Mouse (Mus musculus) lung, adult 2 months (tissue): ENCODE measurements around the gene Rftn2. TPM values are rescaled to one million over a fixed set of nuclear protein-coding genes. Genes with fewer than 3 reads are reported as not detected.

Experiments
- DNase-seq: peaks from one replicate; pipeline ENCODE4 v3.0.0; 2022
- H3K4me1 ChIP-seq: fragments of 200-500 bp; 2 replicates; pipeline ENCODE4 v1.6.1; 2011; ENCODE audit warnings: low read length; ENCODE audit not compliant: control insufficient read depth, insufficient read depth
- H3K4me3 ChIP-seq: fragments of 200-500 bp; replicated peaks from 2 replicates; pipeline ENCODE3; 2011; ENCODE audit warnings: low read depth, mild to moderate bottlenecking, control low read depth, low read length; ENCODE audit errors: extremely low read depth
- CTCF ChIP-seq: fragments of 200-500 bp; IDR thresholded peaks from 2 replicates; pipeline ENCODE4 v1.5.1; 2011; ENCODE audit warnings: mild to moderate bottlenecking, low read length, control low read depth; ENCODE audit not compliant: insufficient read depth
- POLR2A ChIP-seq: fragments of 200-500 bp; IDR thresholded peaks from 2 replicates; pipeline ENCODE4 v1.6.1; 2011; ENCODE audit warnings: low read depth, mild to moderate bottlenecking, control low read depth, low read length, borderline replicate concordance; ENCODE audit errors: extremely low read depth
- WGBS: fragments of 180-500 bp; shearing (Covaris S2); methylation state at CpG from one replicate; pipeline ENCODE4 v1.1.7; 2018; 5-methylcytosine and 5-hydroxymethylcytosine counted together
- polyA plus RNA-seq: library from polyadenylated mRNA; depleted of rRNA; stranded (reverse); fragments of >200 nt; gene quantifications from 2 replicates; pipeline ENCODE4 v1.2.3, GENCODE M21; 2012

Rftn2 gene
- polyA plus RNA-seq, 1 experiment: 10.9 TPM

DNA sequence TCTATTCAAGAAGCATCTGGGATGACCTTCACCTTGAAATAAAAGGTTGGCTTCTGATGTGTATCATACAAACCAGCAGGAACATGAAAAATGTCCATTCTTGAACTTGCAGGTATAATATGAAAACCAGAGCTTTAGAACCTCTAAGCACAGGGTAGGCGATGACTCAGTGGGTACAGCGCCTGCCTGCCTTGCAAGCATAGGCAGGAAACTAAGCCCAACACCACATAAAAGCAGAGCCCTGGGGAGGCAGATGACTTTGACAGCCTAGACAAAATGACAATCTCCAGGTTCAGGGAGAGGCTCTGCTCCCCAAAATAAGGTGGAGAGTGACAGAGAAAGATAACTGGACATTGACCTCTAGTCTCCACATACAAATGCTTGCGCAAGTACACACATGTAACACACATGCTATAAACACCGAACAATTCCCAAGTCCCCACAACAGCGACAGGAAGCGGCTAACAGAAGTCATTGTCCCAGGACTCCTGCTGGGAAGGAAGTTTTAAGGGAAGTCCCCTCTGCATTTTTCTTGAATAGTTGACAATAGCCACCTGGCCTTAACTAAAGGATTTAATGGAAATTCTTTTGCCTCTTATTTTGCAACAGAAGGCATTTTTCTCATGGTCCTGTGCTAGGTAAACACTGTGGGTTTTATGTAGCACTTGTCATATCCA is 30.1 kb downstream of the Rftn2 start:
- DNase-seq: no peak
- no peak overlapping the region for H3K4me3 ChIP-seq
- WGBS: 38% methylated on average over 6 of the region's 6 CpGs
- TF ChIP-seq POLR2A: no peak
- no peak for TF ChIP-seq CTCF
- H3K4me1 ChIP-seq: 0 out of 2 replicates have a peak, but pooled peaks cover 2% of the 10 kb centered on the region

DNA sequence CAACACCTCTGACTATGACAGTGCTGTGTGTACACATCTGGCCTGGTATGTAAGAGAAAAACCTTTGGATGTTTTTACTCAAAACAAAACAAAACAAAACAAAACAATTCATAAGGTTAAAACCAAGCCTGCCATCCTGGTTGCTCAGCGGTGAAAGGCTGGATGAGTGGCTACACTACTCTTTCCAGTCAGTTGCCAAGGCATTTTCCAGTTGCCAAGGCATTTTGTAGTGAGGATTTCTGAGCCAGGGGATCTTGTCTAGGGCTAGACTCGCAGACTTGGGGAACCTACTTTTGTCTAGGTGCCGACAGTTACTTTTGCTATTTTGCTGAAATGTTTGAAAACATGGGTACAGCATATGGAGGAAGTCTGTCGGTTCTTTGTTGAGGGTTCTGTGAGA is 31.6 kb downstream of the Rftn2 start:
- 82% methylated on average over 4 of the region's 4 CpGs for WGBS
- Histone ChIP-seq H3K4me1 (0 out of 2 replicates have a peak, but pooled peaks cover 2% of the 10 kb centered on the region), H3K4me3 (no peak overlapping the region)
- no peak for DNase-seq
- TF ChIP-seq POLR2A (no peak), CTCF (no peak)

DNA sequence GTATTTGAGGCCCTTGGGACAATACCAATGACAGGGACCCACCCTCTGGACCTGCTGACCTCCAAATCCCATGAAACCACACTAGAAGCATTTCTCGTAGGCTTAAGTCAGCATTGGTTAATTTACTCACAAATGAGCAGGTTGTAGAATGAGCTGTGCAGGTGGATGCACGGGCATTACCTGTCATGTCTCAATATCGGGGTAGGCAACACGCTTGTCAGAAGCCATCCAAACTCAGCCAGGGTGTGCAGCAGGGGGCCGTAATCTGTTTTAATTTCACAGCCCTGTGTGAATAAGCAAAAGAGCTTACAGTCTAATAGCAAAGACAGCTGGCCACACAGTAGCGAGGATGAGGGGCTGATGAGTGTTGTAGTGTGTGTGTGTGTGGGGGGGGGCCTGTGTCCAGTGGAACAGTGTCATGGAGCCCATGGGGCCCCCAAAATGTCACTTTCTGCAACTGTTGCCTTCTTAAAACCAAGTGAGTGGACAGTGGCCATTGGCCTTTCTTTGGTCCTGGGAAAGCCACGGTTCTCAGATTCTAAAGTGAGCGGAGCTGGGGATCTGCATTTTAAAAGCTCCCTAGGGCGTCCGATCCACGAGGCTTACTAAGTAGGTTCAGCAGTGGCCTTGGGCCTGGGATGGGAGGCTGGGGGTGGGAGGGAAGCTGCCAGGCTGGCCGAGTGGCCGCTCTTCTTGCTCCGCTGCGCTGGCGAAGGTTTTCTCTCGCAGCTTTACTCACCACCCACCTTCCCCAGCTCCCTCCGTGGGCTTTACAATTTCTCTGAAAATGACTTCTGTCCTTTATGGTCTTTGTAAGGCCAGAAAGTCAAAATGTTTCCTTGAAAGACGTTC is 32.3 kb downstream of the Rftn2 start:
- H3K4me3 ChIP-seq: no peak overlapping the region
- WGBS: 84% methylated on average over 19 of the region's 19 CpGs
- H3K4me1 ChIP-seq: 0 out of 2 replicates have a peak, but pooled peaks cover 2% of the 10 kb centered on the region
- no peak for TF ChIP-seq POLR2A
- no peak for TF ChIP-seq CTCF
- no peak for DNase-seq

GRCm38 (mm10) chr1:55193316-55193715 is 33.3 kb downstream of the Rftn2 start:
- Histone ChIP-seq H3K4me1 (0 out of 2 replicates have a peak, but pooled peaks cover 2% of the 10 kb centered on the region), H3K4me3 (no peak overlapping the region)
- DNase-seq: peak; percentile 42
- TF ChIP-seq POLR2A: no peak
- TF ChIP-seq CTCF: no peak
- WGBS: 28% methylated on average over 2 of the region's 2 CpGs

GRCm38 (mm10) chr1:55192824-55193223 is 33.8 kb downstream of the Rftn2 start:
- Histone ChIP-seq H3K4me1 (0 out of 2 replicates have a peak, but pooled peaks cover 2% of the 10 kb centered on the region), H3K4me3 (no peak overlapping the region)
- peak; percentile 29 for DNase-seq
- 34% methylated on average over 3 of the region's 3 CpGs for WGBS
- TF ChIP-seq POLR2A (no peak), CTCF (peak; percentile 41; the same call in 1 of the 2 replicates)

- no peak for DNase-seq
- WGBS: 20% methylated on average over 8 of the region's 8 CpGs
- Histone ChIP-seq H3K4me3 (no peak overlapping the region), H3K4me1 (0 out of 2 replicates have a peak, but pooled peaks cover 2% of the 10 kb centered on the region)
- TF ChIP-seq CTCF (no peak), POLR2A (no peak)
These were observed 34.6 kb downstream of the Rftn2 start for GRCm38 (mm10) chr1:55192015-55192414.

DNA sequence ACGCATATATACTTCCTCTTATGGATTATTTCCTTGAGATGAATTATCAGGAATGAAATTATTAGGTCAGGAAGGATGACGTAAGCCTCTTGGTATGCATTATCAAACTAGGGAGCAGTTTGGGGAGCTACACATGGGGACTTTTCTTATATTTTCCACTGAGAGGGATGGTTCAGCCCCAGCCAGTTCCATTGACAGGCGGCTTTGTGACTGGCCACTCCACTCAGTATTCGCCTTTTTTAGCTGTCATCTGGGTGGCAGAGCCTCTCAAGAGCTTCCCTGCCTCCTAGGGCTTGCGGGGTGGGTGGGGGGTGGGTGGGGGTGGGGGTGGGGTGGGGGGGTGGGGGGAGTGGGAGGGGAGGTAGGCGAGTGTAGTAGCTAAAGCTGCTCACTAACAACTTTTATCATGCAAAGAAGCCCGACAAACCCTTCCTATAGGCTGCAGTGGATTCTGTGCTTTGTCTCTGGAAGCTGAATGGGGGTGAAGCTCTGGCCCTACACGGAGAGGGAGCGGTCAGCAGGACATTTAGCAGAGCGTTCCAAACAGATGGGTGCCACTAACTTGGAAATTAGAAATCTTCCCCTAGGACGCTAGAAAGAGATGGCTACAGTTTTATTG is 39.9 kb downstream of the Rftn2 start:
- Histone ChIP-seq H3K4me3 (no peak overlapping the region), H3K4me1 (no peaks in the 10 kb centered on the region)
- no peak for DNase-seq
- TF ChIP-seq CTCF (no peak), POLR2A (no peak)
- WGBS: 46% methylated on average over 11 of the region's 11 CpGs

DNA sequence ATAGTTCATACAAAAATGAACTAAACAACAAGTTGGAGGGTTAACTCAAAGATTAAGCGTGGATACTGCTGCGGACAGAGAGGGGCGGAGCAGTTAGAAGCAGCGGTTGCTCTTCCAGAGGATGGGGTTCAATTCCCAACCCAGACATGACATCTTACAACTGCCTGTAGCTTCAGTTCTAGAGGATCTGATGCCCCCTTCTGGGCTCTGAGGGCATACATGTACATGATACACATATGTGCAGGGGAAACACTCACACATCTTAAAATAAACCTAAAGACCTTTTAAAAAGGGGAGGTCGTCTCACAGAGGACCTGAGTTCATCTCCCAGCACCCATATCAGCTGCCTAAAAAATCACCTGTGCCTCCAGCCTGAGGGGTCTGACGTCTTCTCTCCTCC is 40.9 kb downstream of the Rftn2 start:
- Histone ChIP-seq H3K4me1 (no peaks in the 10 kb centered on the region), H3K4me3 (no peak overlapping the region)
- WGBS: 88% methylated on average over 6 of the region's 6 CpGs
- no peak for TF ChIP-seq POLR2A
- no peak for TF ChIP-seq CTCF
- DNase-seq: no peak

DNA sequence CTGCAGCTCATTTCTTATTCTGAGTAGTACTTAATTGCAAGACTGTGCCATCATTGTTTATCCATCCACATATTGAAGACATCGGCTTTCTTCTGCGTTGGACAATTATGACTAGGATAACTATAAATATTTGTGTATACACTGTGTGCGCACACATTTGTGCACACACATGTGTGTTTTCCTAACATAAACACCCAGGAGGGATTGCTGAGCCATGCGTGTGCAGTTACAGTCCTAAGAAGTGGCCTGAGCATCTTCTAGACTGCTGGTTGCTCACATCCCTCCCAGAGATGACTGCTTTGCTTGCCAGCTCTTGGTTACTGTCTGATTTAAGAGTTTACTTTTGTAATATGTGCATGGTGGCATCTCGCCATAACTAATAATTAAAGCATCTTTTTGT is 44.2 kb downstream of the Rftn2 start:
- 82% methylated on average over 5 of the region's 5 CpGs for WGBS
- no peaks in the 10 kb centered on the region for H3K4me1 ChIP-seq
- no peak for DNase-seq
- H3K4me3 ChIP-seq: no peak overlapping the region
- TF ChIP-seq POLR2A: no peak
- no peak for TF ChIP-seq CTCF
